Mouse (Mus musculus): ENCODE data around the gene BC049352.

- TF ChIP-seq CTCF (IDR thresholded peaks at IDR 0.05; ENCODE audit: insufficient read depth, low read depth, low read length) (no peak), POLR2A (IDR thresholded peaks at IDR 0.05; ENCODE audit: insufficient read depth, low read depth, low read length) (no peak)
These were observed 24.3 kb downstream of the BC049352 start for GRCm38 (mm10) chr9:45206121-45206520.

Data from olfactory bulb, adult 2 months (tissue).